Mouse (Mus musculus) midbrain, embryonic 13.5 days (tissue): ENCODE data around the gene Dach2. TPM values are rescaled to one million over a fixed set of nuclear protein-coding genes. Genes with fewer than 3 reads are reported as not detected.

Experiments used
- ATAC-seq: fragments of 200-750 bp; cut with Nextera tagmentation; 2 replicates; pipeline ENCODE4 v1.8.0; 2017; ENCODE audit warnings: mild to moderate bottlenecking, moderate TSS enrichment, moderate library complexity
- H3K27ac ChIP-seq: fragments of 300-500 bp; sonication (generic); 2 replicates; pipeline ENCODE4 v1.5.1; 2015; ENCODE audit warnings: inconsistent platforms, mild to moderate bottlenecking, moderate library complexity
- H3K27me3 ChIP-seq: fragments of 300-500 bp; sonication (generic); 2 replicates; pipeline ENCODE4 v1.6.1; 2015; ENCODE audit warnings: mild to moderate bottlenecking, inconsistent platforms
- H3K36me3 ChIP-seq: fragments of 300-500 bp; sonication (generic); 2 replicates; pipeline ENCODE4 v1.6.1; 2015; ENCODE audit warnings: mild to moderate bottlenecking, inconsistent platforms
- H3K4me1 ChIP-seq: fragments of 300-500 bp; sonication (generic); replicated peaks from 2 replicates; pipeline ENCODE4 v1.6.1; 2015; ENCODE audit warnings: inconsistent platforms
- H3K4me2 ChIP-seq: fragments of 300-500 bp; sonication (generic); replicated peaks from 2 replicates; pipeline ENCODE4 v1.6.1; 2015; ENCODE audit warnings: moderate library complexity, mild to moderate bottlenecking, inconsistent platforms
- H3K4me3 ChIP-seq: fragments of 300-500 bp; sonication (generic); replicated peaks from 2 replicates; pipeline ENCODE4 v1.5.1; 2015; ENCODE audit warnings: mild to moderate bottlenecking, inconsistent platforms
- H3K9ac ChIP-seq: fragments of 300-500 bp; sonication (generic); replicated peaks from 2 replicates; pipeline ENCODE4 v1.6.1; 2015; ENCODE audit warnings: mild to moderate bottlenecking, inconsistent platforms
- H3K9me3 ChIP-seq: fragments of 300-500 bp; sonication (generic); 2 replicates; pipeline ENCODE4 v1.6.1; 2016; ENCODE audit warnings: mild to moderate bottlenecking, inconsistent platforms
- WGBS: fragments of 180-500 bp; shearing (Covaris S2); methylation state at CpG from one replicate; pipeline ENCODE4 v1.1.7; 2015; 5-methylcytosine and 5-hydroxymethylcytosine counted together
- polyA plus RNA-seq: library from polyadenylated mRNA; unstranded; fragments of >200 nt; fragmentation: Nextera tagmentation; extraction: Ambion mirVana; gene quantifications from 2 replicates; pipeline ENCODE4 v1.2.1, GENCODE M21; 2015

Dach2 gene
- polyA plus RNA-seq, 1 experiment from 2014 or later, result 8.0 TPM

GRCm38 (mm10) chrX:113687163-113687562 lies 389.9 kb downstream of the Dach2 start:
- no peaks in the 10 kb centered on the region for H3K9me3 ChIP-seq
- H3K36me3 ChIP-seq, result no peaks in the 10 kb centered on the region
- H3K4me1 ChIP-seq, result no peaks in the 10 kb centered on the region
- no peak for ATAC-seq
- whole genome bisulfite sequencing, result 64% methylated on average over 2 of the region's 2 CpGs
- no peak overlapping the region for H3K27ac ChIP-seq
- H3K27me3 ChIP-seq, result no peaks in the 10 kb centered on the region
- H3K9ac ChIP-seq, result no peak overlapping the region
- H3K4me2 ChIP-seq, result no peak overlapping the region
- no peak overlapping the region for H3K4me3 ChIP-seq

DNA sequence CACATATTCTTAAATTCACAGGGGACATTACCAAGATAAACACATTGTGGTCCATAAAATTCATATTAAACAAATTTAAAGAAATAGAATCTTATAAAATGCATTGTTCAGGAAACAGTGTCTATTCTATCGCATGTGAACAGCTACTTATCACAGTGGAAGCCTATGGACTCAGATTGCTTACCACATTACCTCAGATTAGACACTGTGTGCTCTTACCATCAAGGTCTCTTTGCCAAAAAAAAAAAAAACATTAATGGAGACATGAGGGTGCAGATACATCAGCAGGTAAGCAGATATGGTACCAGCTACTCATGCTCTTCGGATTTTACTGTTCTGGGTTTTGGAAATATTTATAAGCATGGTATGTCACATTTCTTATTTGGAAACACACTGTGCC lies 415.1 kb downstream of the Dach2 start:
- ATAC-seq, result no peak
- Histone ChIP-seq H3K4me2 (no peak overlapping the region), H3K4me1 (no peaks in the 10 kb centered on the region), H3K4me3 (no peak overlapping the region), H3K36me3 (no peaks in the 10 kb centered on the region), H3K27ac (no peak overlapping the region), H3K9me3 (no peaks in the 10 kb centered on the region), H3K9ac (no peak overlapping the region), H3K27me3 (no peaks in the 10 kb centered on the region)
- WGBS, result 83% methylated on average over 2 of the region's 2 CpGs

DNA sequence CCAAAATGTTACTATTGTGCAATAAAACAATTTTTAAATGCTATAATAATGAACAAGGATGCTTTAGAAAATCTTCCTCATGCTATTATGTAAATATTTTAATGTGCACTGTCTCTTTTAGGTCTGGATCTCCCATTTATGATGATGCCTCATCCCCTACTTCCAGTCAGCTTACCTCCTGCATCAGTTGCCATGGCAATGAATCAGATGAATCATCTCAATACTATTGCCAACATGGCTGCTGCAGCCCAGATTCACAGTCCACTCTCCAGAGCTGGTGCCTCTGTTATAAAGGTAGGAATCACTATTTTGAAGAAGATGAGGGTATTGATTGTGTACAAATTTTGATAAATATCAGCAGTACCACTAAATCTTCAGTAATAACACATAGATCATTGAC lies 426.8 kb downstream of the Dach2 start:
- 0 out of 2 replicates have a peak, but pooled peaks have one; percentile 55 for ATAC-seq
- H3K9me3 ChIP-seq, result no peaks in the 10 kb centered on the region

DNA sequence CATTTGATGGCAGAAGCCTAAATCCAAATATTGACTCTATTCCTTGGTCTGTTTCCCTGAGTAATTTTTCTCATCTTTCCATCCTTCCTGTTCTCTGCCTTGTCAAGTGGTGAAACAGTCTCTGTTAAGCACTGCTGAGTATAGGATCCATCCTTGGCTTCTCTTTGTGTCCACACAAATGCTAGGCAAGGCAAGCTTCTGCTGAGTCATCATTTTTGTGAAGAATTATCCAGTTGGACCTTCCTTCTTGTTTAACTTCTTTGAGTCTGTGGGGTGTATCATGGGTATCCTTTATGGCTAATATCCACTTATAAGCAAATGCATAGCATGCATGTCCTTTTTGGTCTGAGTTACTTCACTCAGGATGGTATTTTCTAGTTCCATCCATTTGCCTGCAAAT lies 449.8 kb downstream of the Dach2 start:
- Histone ChIP-seq H3K27ac (no peak overlapping the region), H3K9ac (no peak overlapping the region), H3K4me3 (no peak overlapping the region), H3K4me2 (no peak overlapping the region), H3K36me3 (no peaks in the 10 kb centered on the region), H3K9me3 (no peaks in the 10 kb centered on the region), H3K4me1 (no peaks in the 10 kb centered on the region), H3K27me3 (no peaks in the 10 kb centered on the region)
- no peak for ATAC-seq

More for the DNA sequence above, 426.8 kb downstream of the Dach2 start:
- H3K4me2 ChIP-seq, result no peak overlapping the region
- no peaks in the 10 kb centered on the region for H3K27me3 ChIP-seq
- H3K4me1 ChIP-seq, result no peaks in the 10 kb centered on the region
- H3K36me3 ChIP-seq, result no peaks in the 10 kb centered on the region
- no peak overlapping the region for H3K27ac ChIP-seq
- no peak overlapping the region for H3K4me3 ChIP-seq
- no peak overlapping the region for H3K9ac ChIP-seq

DNA sequence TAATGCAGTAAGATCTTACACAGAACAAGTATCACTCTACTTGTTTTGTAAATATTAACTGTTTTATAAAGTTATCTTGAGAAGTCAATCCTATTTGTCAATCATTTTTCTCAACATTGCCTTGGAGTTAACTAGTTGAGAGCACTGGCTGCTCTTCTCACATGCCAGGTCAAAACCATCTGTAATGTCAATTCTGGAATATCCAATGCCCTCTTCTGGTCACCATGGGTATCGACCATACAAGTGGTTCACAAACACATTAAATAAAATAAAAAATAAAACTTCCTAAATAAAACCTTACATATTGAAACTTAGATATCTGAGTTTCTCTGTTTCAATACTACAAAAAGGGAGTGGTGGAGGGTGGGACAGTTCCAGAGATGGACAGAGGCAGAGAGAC lies 495.0 kb downstream of the Dach2 start:
- Histone ChIP-seq H3K4me2 (no peak overlapping the region), H3K36me3 (no peaks in the 10 kb centered on the region), H3K27me3 (no peaks in the 10 kb centered on the region), H3K9me3 (no peaks in the 10 kb centered on the region), H3K4me1 (no peaks in the 10 kb centered on the region), H3K4me3 (no peak overlapping the region), H3K9ac (no peak overlapping the region), H3K27ac (no peak overlapping the region)
- 23% methylated on average over 1 of the region's 1 CpGs for WGBS
- no peak for ATAC-seq

DNA sequence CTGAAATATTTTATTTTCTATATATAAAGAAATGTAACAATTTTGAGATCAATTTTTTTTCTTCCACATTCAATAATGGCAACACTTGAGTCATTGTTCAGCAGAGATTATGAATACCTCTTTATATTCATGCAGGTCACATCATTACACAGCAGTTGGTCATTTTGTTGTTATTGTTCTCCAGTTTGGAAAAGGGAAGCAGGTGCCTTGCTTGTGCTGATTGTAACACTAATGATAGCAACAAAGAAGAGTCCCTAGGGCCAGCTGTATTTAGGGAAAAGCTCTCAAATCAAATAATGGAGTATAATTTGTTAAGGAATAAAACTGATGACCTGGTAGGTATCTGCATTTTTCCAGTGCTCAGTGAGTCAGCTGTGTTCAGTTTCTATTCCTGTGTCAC lies 513.1 kb downstream of the Dach2 start:
- Histone ChIP-seq H3K4me1 (0 out of 2 replicates have a peak, but pooled peaks cover 2% of the 10 kb centered on the region), H3K4me3 (no peak overlapping the region), H3K9ac (no peak overlapping the region), H3K9me3 (no peaks in the 10 kb centered on the region), H3K4me2 (no peak overlapping the region), H3K27ac (no peak overlapping the region), H3K27me3 (no peaks in the 10 kb centered on the region), H3K36me3 (no peaks in the 10 kb centered on the region)
- ATAC-seq, result no peak

- Histone ChIP-seq H3K27me3 (no peaks in the 10 kb centered on the region), H3K9me3 (no peaks in the 10 kb centered on the region), H3K9ac (no peak overlapping the region), H3K4me3 (no peak overlapping the region), H3K4me1 (no peaks in the 10 kb centered on the region), H3K27ac (no peak overlapping the region), H3K4me2 (no peak overlapping the region), H3K36me3 (no peaks in the 10 kb centered on the region)
- WGBS, result 52% methylated on average over 1 of the region's 1 CpGs
- no peak for ATAC-seq
Observed at GRCm38 (mm10) chrX:113826810-113827209, 529.5 kb downstream of the Dach2 start.

DNA sequence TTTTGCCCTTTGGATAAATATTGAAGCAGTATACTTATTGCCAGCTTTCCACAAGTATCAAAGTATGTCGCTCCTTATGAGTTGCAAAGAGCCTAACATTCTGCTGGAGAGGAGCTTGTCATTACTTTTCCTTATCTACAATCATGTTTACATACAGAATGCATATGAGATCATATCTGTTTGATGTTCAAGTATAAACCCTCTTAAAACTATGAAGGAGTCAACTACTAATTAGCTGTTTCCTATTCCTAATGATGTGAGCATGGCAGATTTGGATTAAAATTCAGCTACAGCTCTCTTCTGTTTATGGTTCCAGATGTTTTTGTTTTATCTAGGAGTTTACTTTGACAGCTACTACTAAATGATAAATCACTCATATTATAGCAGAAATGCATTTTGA lies 535.8 kb downstream of the Dach2 start:
- Histone ChIP-seq H3K36me3 (no peaks in the 10 kb centered on the region), H3K27me3 (no peaks in the 10 kb centered on the region), H3K27ac (no peak overlapping the region), H3K4me1 (no peaks in the 10 kb centered on the region), H3K9me3 (no peaks in the 10 kb centered on the region), H3K4me3 (no peak overlapping the region), H3K4me2 (no peak overlapping the region), H3K9ac (no peak overlapping the region)
- 97% methylated on average over 1 of the region's 1 CpGs for WGBS
- no peak for ATAC-seq

DNA sequence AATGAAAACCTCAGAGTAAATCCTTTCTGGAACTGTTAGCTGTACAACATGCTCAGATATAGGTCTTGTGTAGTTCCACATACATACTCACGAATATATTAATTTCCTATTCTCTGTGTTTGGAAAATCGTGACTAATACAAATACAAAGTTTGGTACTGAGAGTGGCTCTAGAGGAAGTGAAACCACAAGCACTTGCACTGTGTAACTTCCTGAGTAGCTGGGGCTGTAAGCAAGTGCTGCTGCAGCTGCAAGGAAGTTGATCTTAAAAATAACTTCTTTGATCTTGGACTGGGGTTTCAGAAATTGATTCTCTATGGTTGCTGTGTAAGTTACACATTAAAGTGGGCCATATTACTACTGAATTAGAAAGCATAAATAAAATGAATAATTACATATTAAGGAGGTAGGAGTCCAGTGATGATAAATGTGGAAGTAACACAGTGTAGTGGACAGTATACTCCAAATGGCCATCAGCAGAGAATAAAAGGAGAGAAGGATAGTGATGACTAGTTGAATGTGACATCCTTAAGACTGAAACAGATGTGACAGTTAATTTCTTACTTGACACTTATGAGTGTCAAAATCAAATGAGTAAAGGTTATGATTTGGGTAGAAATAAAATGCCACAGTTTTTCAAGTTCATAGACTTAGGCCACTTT lies 570.7 kb downstream of the Dach2 start:
- no peaks in the 10 kb centered on the region for H3K27me3 ChIP-seq
- no peak overlapping the region for H3K9ac ChIP-seq
- no peak for ATAC-seq
- 80% methylated on average over 2 of the region's 2 CpGs for WGBS
- H3K36me3 ChIP-seq, result no peaks in the 10 kb centered on the region
- H3K9me3 ChIP-seq, result no peaks in the 10 kb centered on the region
- no peak overlapping the region for H3K4me3 ChIP-seq
- no peak overlapping the region for H3K4me2 ChIP-seq
- H3K4me1 ChIP-seq, result no peaks in the 10 kb centered on the region
- H3K27ac ChIP-seq, result no peak overlapping the region

Other genes with a start within 250 kb of the Dach2 start
- gene Chm, start 112.0 kb upstream of the Dach2 start, polyA plus RNA-seq, result 13.3 and 14.4 TPM in 2 replicates